Mouse (Mus musculus): ENCODE measurements around the gene Srgap3. TPM values are rescaled to one million over a fixed set of nuclear protein-coding genes. Genes with fewer than 3 reads are reported as not detected.
A peak's percentile ranks its signal among the peaks of the same experiment; 100 is the strongest.

Srgap3 gene
- total RNA-seq, 1 experiment: 3.3 TPM

GRCm38 (mm10) chr6:112930011-112930451 lies 17.0 kb downstream of the Srgap3 start:
- H3K9me3 ChIP-seq (ENCODE audit: control insufficient read depth, insufficient read depth, low read depth, low read length): no peaks in the 10 kb centered on the region
- H3K36me3 ChIP-seq (ENCODE audit: control insufficient read depth, insufficient read depth, low read length, poor library complexity, severe bottlenecking): no peaks in the 10 kb centered on the region
- in situ Hi-C loops (cut with MboI; ENCODE audit: low sequenced_read_pairs in 2 of 2, unreplicated experiment in 2 of 2): no loop called here
- no peak for DNase-seq (ENCODE audit: low read depth, low spot score)
- H3K27ac ChIP-seq (ENCODE audit: insufficient read depth, low read depth, low read length, poor library complexity, severe bottlenecking): no peak overlapping the region
- H3K4me3 ChIP-seq (ENCODE audit: insufficient read depth in 1 of 2, low read depth in 1 of 2, low read length in 2 of 2, poor library complexity in 1 of 2, severe bottlenecking in 1 of 2): 0 out of 4 replicates have a peak overlapping the region, but pooled peaks of 1 of the 2 experiments have one; percentile 3
- no peak overlapping the region for H3K9ac ChIP-seq (ENCODE audit: insufficient read depth, low read depth, low read length, poor library complexity, severe bottlenecking)
- no peak for TF ChIP-seq MAFK (IDR thresholded peaks at IDR 0.05; ENCODE audit: insufficient read depth, low read depth, low read length)
- TF ChIP-seq ZC3H11A (IDR thresholded peaks at IDR 0.05; ENCODE audit: borderline replicate concordance, low read depth, low read length): no peak
- no peak for TF ChIP-seq CHD2 (IDR thresholded peaks at IDR 0.05; ENCODE audit: low read depth, low read length)
- no peak for TF ChIP-seq ZNF384 (IDR thresholded peaks at IDR 0.05; ENCODE audit: low read depth, low read length)
- TF ChIP-seq HCFC1 (IDR thresholded peaks at IDR 0.05; ENCODE audit: borderline replicate concordance, insufficient read depth, low read length): no peak
- H3K4me1 ChIP-seq (ENCODE audit: control insufficient read depth in 2 of 2, insufficient read depth in 2 of 2, low read length in 2 of 2, poor library complexity in 1 of 2): no peaks in the 10 kb centered on the region

- no peaks in the 10 kb centered on the region for H3K36me3 ChIP-seq (ENCODE audit: control insufficient read depth, insufficient read depth, low read length, poor library complexity, severe bottlenecking)
- no peak for DNase-seq (ENCODE audit: low read depth, low spot score)
- H3K9me3 ChIP-seq (ENCODE audit: control insufficient read depth, insufficient read depth, low read depth, low read length): no peaks in the 10 kb centered on the region
- H3K27ac ChIP-seq (ENCODE audit: insufficient read depth, low read depth, low read length, poor library complexity, severe bottlenecking): no peak overlapping the region
- H3K4me3 ChIP-seq (ENCODE audit: insufficient read depth in 1 of 2, low read depth in 1 of 2, low read length in 2 of 2, poor library complexity in 1 of 2, severe bottlenecking in 1 of 2): no peak overlapping the region
- H3K4me1 ChIP-seq (ENCODE audit: control insufficient read depth in 2 of 2, insufficient read depth in 2 of 2, low read length in 2 of 2, poor library complexity in 1 of 2): no peaks in the 10 kb centered on the region
- H3K9ac ChIP-seq (ENCODE audit: insufficient read depth, low read depth, low read length, poor library complexity, severe bottlenecking): no peak overlapping the region
- TF ChIP-seq ZC3H11A (IDR thresholded peaks at IDR 0.05; ENCODE audit: borderline replicate concordance, low read depth, low read length) (no peak), ZNF384 (IDR thresholded peaks at IDR 0.05; ENCODE audit: low read depth, low read length) (no peak), HCFC1 (IDR thresholded peaks at IDR 0.05; ENCODE audit: borderline replicate concordance, insufficient read depth, low read length) (no peak), CHD2 (IDR thresholded peaks at IDR 0.05; ENCODE audit: low read depth, low read length) (no peak), MAFK (IDR thresholded peaks at IDR 0.05; ENCODE audit: insufficient read depth, low read depth, low read length) (no peak)
- in situ Hi-C loops (cut with MboI; ENCODE audit: low sequenced_read_pairs in 2 of 2, unreplicated experiment in 2 of 2): no loop called here
Observed at GRCm38 (mm10) chr6:112929291-112929984, 17.6 kb downstream of the Srgap3 start.

- TF ChIP-seq ZNF384 (IDR thresholded peaks at IDR 0.05; ENCODE audit: low read depth, low read length) (no peak), ZC3H11A (IDR thresholded peaks at IDR 0.05; ENCODE audit: borderline replicate concordance, low read depth, low read length) (no peak), MAFK (IDR thresholded peaks at IDR 0.05; ENCODE audit: insufficient read depth, low read depth, low read length) (no peak), CHD2 (IDR thresholded peaks at IDR 0.05; ENCODE audit: low read depth, low read length) (no peak), HCFC1 (IDR thresholded peaks at IDR 0.05; ENCODE audit: borderline replicate concordance, insufficient read depth, low read length) (no peak)
- no peaks in the 10 kb centered on the region for H3K4me1 ChIP-seq (ENCODE audit: control insufficient read depth in 2 of 2, insufficient read depth in 2 of 2, low read length in 2 of 2, poor library complexity in 1 of 2)
- in situ Hi-C loops (cut with MboI; ENCODE audit: low sequenced_read_pairs in 2 of 2, unreplicated experiment in 2 of 2): no loop called here
- no peaks in the 10 kb centered on the region for H3K36me3 ChIP-seq (ENCODE audit: control insufficient read depth, insufficient read depth, low read length, poor library complexity, severe bottlenecking)
- H3K27ac ChIP-seq (ENCODE audit: insufficient read depth, low read depth, low read length, poor library complexity, severe bottlenecking): no peak overlapping the region
- H3K9me3 ChIP-seq (ENCODE audit: control insufficient read depth, insufficient read depth, low read depth, low read length): no peaks in the 10 kb centered on the region
- H3K9ac ChIP-seq (ENCODE audit: insufficient read depth, low read depth, low read length, poor library complexity, severe bottlenecking): no peak overlapping the region
- no peak for DNase-seq (ENCODE audit: low read depth, low spot score)
- H3K4me3 ChIP-seq (ENCODE audit: insufficient read depth in 1 of 2, low read depth in 1 of 2, low read length in 2 of 2, poor library complexity in 1 of 2, severe bottlenecking in 1 of 2): no peak overlapping the region
Observed at GRCm38 (mm10) chr6:112928841-112929240, 18.2 kb downstream of the Srgap3 start.

DNA sequence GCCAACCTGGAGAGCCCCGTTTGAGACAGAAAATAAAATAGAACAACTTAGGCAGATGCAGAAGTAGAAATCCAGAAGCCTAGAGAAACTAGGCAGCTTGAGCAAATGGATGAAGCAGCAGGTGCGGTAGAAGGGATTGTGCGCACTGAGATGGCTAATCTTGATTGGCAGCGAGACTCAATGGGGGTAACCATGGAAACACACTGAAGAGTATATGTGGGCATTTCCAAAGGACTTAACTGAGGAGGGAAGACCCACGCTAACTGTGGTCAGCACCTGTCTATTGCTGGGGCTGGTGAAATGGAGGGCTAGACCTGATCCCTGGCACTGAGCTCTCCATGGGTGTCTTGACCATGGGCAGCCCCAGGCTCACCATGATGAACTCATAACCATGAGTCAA lies 19.7 kb downstream of the Srgap3 start:
- Histone ChIP-seq H3K9ac (ENCODE audit: insufficient read depth, low read depth, low read length, poor library complexity, severe bottlenecking) (no peak overlapping the region), H3K27ac (ENCODE audit: insufficient read depth, low read depth, low read length, poor library complexity, severe bottlenecking) (no peak overlapping the region), H3K9me3 (ENCODE audit: control insufficient read depth, insufficient read depth, low read depth, low read length) (no peaks in the 10 kb centered on the region), H3K4me3 (ENCODE audit: insufficient read depth in 1 of 2, low read depth in 1 of 2, low read length in 2 of 2, poor library complexity in 1 of 2, severe bottlenecking in 1 of 2) (no peak overlapping the region), H3K36me3 (ENCODE audit: control insufficient read depth, insufficient read depth, low read length, poor library complexity, severe bottlenecking) (no peaks in the 10 kb centered on the region), H3K4me1 (ENCODE audit: control insufficient read depth in 2 of 2, insufficient read depth in 2 of 2, low read length in 2 of 2, poor library complexity in 1 of 2) (no peaks in the 10 kb centered on the region)
- TF ChIP-seq ZNF384 (IDR thresholded peaks at IDR 0.05; ENCODE audit: low read depth, low read length): no peak
- in situ Hi-C loops (cut with MboI; ENCODE audit: low sequenced_read_pairs in 2 of 2, unreplicated experiment in 2 of 2): no loop called here
- no peak for DNase-seq (ENCODE audit: low read depth, low spot score)

DNA sequence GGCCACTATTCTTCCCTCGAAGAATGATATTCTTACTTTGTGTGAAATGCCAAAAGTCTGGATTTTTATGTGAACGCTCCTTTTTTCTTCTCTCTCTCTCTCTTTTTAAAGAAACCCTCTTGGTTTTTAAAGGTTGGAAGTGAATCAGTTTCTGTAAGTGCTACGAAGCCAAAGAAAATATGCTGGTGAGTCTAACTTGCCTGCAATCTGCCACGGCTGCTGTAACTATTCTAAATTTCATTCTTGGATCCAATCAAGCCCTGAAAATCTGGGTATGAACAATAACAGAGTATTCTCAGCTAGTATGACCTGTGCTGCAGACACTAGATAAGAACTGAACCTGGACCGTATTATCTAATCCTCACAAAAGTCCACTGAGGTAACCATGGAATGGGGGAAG lies 21.1 kb downstream of the Srgap3 start:
- DNase-seq (ENCODE audit: low read depth, low spot score): no peak
- in situ Hi-C loops (cut with MboI; ENCODE audit: low sequenced_read_pairs in 2 of 2, unreplicated experiment in 2 of 2): no loop called here
- H3K27ac ChIP-seq (ENCODE audit: insufficient read depth, low read depth, low read length, poor library complexity, severe bottlenecking): no peak overlapping the region
- no peak overlapping the region for H3K4me3 ChIP-seq (ENCODE audit: insufficient read depth in 1 of 2, low read depth in 1 of 2, low read length in 2 of 2, poor library complexity in 1 of 2, severe bottlenecking in 1 of 2)
- H3K9ac ChIP-seq (ENCODE audit: insufficient read depth, low read depth, low read length, poor library complexity, severe bottlenecking): no peak overlapping the region
- TF ChIP-seq MAFK (IDR thresholded peaks at IDR 0.05; ENCODE audit: insufficient read depth, low read depth, low read length): no peak
- no peak for TF ChIP-seq CHD2 (IDR thresholded peaks at IDR 0.05; ENCODE audit: low read depth, low read length)
- no peaks in the 10 kb centered on the region for H3K9me3 ChIP-seq (ENCODE audit: control insufficient read depth, insufficient read depth, low read depth, low read length)
- no peaks in the 10 kb centered on the region for H3K4me1 ChIP-seq (ENCODE audit: control insufficient read depth in 2 of 2, insufficient read depth in 2 of 2, low read length in 2 of 2, poor library complexity in 1 of 2)
- no peaks in the 10 kb centered on the region for H3K36me3 ChIP-seq (ENCODE audit: control insufficient read depth, insufficient read depth, low read length, poor library complexity, severe bottlenecking)
